Mouse (Mus musculus) embryonic facial prominence, embryonic 12.5 days (tissue): ENCODE results near the gene Gm20604. TPM values are rescaled to one million over a fixed set of nuclear protein-coding genes. Genes with fewer than 3 reads are reported as not detected.

ENCODE experiments used
- ATAC-seq: fragments of 200-750 bp; cut with Nextera tagmentation; 2 replicates; pipeline ENCODE4 v1.8.0; 2017; ENCODE audit not compliant: insufficient number of reproducible peaks, insufficient read depth, low FRiP score, low TSS enrichment
- H3K27ac ChIP-seq: fragments of 300-500 bp; sonication (generic); 2 replicates; pipeline ENCODE4 v1.5.1; 2016; ENCODE audit warnings: mild to moderate bottlenecking
- H3K27me3 ChIP-seq: fragments of 300-500 bp; sonication (generic); 2 replicates; pipeline ENCODE4 v1.6.1; 2016; ENCODE audit warnings: mild to moderate bottlenecking, moderate library complexity
- H3K36me3 ChIP-seq: fragments of 300-500 bp; sonication (generic); 2 replicates; pipeline ENCODE4 v1.6.1; 2016; ENCODE audit warnings: mild to moderate bottlenecking
- H3K4me1 ChIP-seq: fragments of 300-500 bp; sonication (generic); 2 replicates; pipeline ENCODE4 v1.6.1; 2016
- H3K4me2 ChIP-seq: fragments of 300-500 bp; sonication (generic); replicated peaks from 2 replicates; pipeline ENCODE4 v1.6.1; 2016; ENCODE audit warnings: mild to moderate bottlenecking, moderate library complexity
- H3K4me3 ChIP-seq: fragments of 300-500 bp; sonication (generic); 2 replicates; pipeline ENCODE4 v1.5.1; 2016; ENCODE audit warnings: mild to moderate bottlenecking
- H3K9ac ChIP-seq: fragments of 300-500 bp; sonication (generic); 2 replicates; pipeline ENCODE4 v1.6.1; 2016; ENCODE audit warnings: mild to moderate bottlenecking, moderate library complexity
- H3K9me3 ChIP-seq: fragments of 300-500 bp; sonication (generic); 2 replicates; pipeline ENCODE4 v1.6.1; 2016; ENCODE audit warnings: mild to moderate bottlenecking, moderate library complexity
- WGBS: fragments of 180-500 bp; shearing (Covaris S2); methylation state at CpG from one replicate; pipeline ENCODE4 v1.1.7; 2016; 5-methylcytosine and 5-hydroxymethylcytosine counted together
- polyA plus RNA-seq: library from polyadenylated mRNA; unstranded; fragments of >200 nt; fragmentation: Nextera tagmentation; extraction: Ambion mirVana; gene quantifications from 2 replicates; pipeline ENCODE4 v1.2.1, GENCODE M21; 2016

The Gm20604 gene
- polyA plus RNA-seq, 1 experiment from 2014 or later = 31.8 TPM

GRCm38 (mm10) chr12:102703921-102704408, 54.5 kb downstream of the Gm20604 start:
- 4% methylated on average over 17 of the region's 17 CpGs for WGBS
- Histone ChIP-seq H3K27me3 (no peaks in the 10 kb centered on the region), H3K4me3 (peak overlapping the region; percentile 74), H3K4me1 (peaks cover 34% of the 10 kb centered on the region), H3K4me2 (peak overlapping the region; percentile 92), H3K9me3 (no peaks in the 10 kb centered on the region), H3K27ac (no peak overlapping the region), H3K36me3 (no peaks in the 10 kb centered on the region), H3K9ac (peak overlapping the region; percentile 71)
- peak; percentile 5; the same call in 1 of the 2 replicates for ATAC-seq

GRCm38 (mm10) chr12:102703441-102703840, 55.0 kb downstream of the Gm20604 start:
- Histone ChIP-seq H3K4me3 (peak overlapping the region; percentile 74), H3K36me3 (no peaks in the 10 kb centered on the region), H3K27me3 (no peaks in the 10 kb centered on the region), H3K9ac (no peak overlapping the region; the same call in none of the 2 replicates), H3K4me1 (peaks cover 40% of the 10 kb centered on the region), H3K9me3 (no peaks in the 10 kb centered on the region), H3K4me2 (peak overlapping the region; percentile 92), H3K27ac (no peak overlapping the region)
- ATAC-seq = no peak
- WGBS = 38% methylated on average over 6 of the region's 6 CpGs

DNA sequence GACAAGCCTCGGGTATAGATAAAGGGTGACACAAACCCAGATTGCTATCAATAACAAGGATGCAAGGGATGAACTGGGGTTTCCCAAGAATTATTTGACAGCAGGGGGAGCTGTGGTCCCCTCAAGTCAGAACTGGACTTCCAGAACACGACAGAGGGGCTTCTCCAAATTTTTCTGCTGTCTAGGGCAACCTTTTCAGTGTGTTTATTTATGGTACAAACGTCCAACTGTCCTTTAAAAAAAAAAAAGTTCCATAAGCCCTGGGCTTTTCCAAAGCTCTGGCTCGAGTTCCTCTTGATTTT, 55.4 kb downstream of the Gm20604 start:
- no peak for ATAC-seq
- Histone ChIP-seq H3K27me3 (no peaks in the 10 kb centered on the region), H3K4me3 (peak overlapping the region; percentile 74), H3K9ac (no peak overlapping the region; the same call in 1 of the 2 replicates), H3K4me2 (peak overlapping the region; percentile 92), H3K4me1 (peaks cover 43% of the 10 kb centered on the region), H3K36me3 (no peaks in the 10 kb centered on the region), H3K9me3 (no peaks in the 10 kb centered on the region), H3K27ac (peak overlapping the region; percentile 42; the same call in 1 of the 2 replicates)
- 5% methylated on average over 4 of the region's 4 CpGs for WGBS

GRCm38 (mm10) chr12:102702356-102703110, 55.9 kb downstream of the Gm20604 start:
- H3K4me2 ChIP-seq = peak overlapping the region; percentile 92
- no peaks in the 10 kb centered on the region for H3K9me3 ChIP-seq
- ATAC-seq = no peak
- peak overlapping the region; percentile 74 for H3K4me3 ChIP-seq
- peaks cover 49% of the 10 kb centered on the region for H3K4me1 ChIP-seq
- no peaks in the 10 kb centered on the region for H3K27me3 ChIP-seq
- peak overlapping the region; percentile 1; the same call in 1 of the 2 replicates for H3K9ac ChIP-seq
- peak overlapping the region; percentile 42; the same call in 1 of the 2 replicates for H3K27ac ChIP-seq
- no peaks in the 10 kb centered on the region for H3K36me3 ChIP-seq
- WGBS = 9% methylated on average over 15 of the region's 15 CpGs

GRCm38 (mm10) chr12:102701691-102702207, 56.7 kb downstream of the Gm20604 start:
- ATAC-seq = no peak
- Histone ChIP-seq H3K9ac (no peak overlapping the region), H3K4me3 (no peak overlapping the region), H3K27ac (no peak overlapping the region), H3K27me3 (no peaks in the 10 kb centered on the region), H3K4me2 (no peak overlapping the region; the same call in 1 of the 2 replicates), H3K4me1 (peaks cover 52% of the 10 kb centered on the region), H3K36me3 (no peaks in the 10 kb centered on the region), H3K9me3 (no peaks in the 10 kb centered on the region)
- 86% methylated on average over 5 of the region's 5 CpGs for WGBS

DNA sequence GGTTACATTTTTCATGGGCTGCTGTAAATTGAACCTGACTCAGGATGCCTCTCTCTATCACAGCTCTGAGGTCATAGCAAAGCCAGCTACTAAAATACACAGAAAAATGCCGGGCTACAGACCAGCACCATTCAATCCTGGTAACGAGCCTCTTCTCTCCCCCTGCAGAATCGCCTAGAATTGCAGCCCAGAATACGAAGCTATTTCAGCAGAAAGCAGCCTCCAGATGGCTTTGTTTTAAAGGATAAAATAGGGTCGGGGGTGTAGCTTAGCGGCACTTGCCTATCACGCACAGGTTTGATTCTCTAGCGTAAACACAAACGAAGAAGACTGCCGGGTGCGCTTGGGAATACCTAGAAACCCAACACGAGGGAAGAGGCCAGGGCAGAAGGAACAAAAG, 58.0 kb downstream of the Gm20604 start:
- H3K4me3 ChIP-seq = no peak overlapping the region
- H3K9ac ChIP-seq = no peak overlapping the region
- H3K27ac ChIP-seq = peak overlapping the region; percentile 12; the same call in 1 of the 2 replicates
- no peaks in the 10 kb centered on the region for H3K36me3 ChIP-seq
- H3K27me3 ChIP-seq = no peaks in the 10 kb centered on the region
- ATAC-seq = no peak
- WGBS = 54% methylated on average over 12 of the region's 12 CpGs
- H3K9me3 ChIP-seq = no peaks in the 10 kb centered on the region
- H3K4me1 ChIP-seq = peaks cover 59% of the 10 kb centered on the region
- H3K4me2 ChIP-seq = no peak overlapping the region

DNA sequence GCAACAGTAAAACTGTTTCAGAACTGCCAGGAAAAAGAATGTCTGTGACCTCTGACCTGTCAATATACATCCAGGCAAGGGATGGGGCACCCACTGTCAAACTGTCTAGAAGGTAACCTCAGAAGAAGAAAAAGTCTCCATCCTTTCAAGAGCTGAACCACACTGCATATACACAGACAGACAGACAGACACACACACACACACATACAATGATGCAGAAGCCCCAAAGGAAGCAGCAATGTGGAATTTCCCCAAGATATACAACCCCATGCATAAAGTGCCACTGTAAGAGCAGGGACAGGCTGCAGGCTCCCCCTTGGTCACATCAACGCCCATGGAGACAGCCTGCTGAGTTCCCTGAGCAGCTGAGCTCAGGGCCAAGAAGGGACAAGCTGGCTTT, 59.3 kb downstream of the Gm20604 start:
- Histone ChIP-seq H3K4me3 (no peak overlapping the region), H3K27me3 (no peaks in the 10 kb centered on the region), H3K9me3 (no peaks in the 10 kb centered on the region), H3K36me3 (no peaks in the 10 kb centered on the region), H3K27ac (0 out of 2 replicates have a peak overlapping the region, but pooled peaks have one; percentile 77), H3K4me1 (peaks cover 58% of the 10 kb centered on the region), H3K9ac (no peak overlapping the region), H3K4me2 (no peak overlapping the region)
- WGBS = 36% methylated on average over 1 of the region's 1 CpGs
- ATAC-seq = no peak

DNA sequence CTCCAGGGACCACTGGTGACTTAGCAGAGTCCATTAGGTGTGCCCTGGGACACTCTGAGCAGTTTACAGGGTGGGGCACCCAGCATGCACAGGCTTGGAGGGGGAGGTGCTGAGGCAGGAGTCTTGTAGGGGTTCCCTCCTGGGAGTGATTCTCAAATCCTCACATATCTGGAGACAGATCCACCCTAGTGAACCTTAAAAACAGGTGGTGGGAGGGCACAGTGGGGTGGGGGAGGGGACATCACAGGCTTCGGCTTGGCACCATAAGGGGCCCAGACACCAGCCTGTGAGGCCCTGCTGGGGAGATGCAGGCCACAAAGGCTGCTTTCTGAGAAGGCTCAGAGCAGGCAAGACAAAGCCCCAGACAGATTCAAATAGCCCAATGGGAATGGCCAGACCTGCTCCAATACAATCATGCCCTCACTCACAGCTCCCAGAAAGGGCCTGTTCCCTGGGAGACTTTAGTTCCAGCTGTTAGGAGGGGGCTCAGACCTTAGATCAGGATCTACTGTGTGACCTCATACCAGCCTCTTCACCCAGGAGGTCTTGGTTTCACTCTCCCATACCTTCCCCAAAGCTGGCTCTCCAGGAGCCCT, 60.3 kb downstream of the Gm20604 start:
- no peak for ATAC-seq
- no peaks in the 10 kb centered on the region for H3K27me3 ChIP-seq
- H3K27ac ChIP-seq = peak overlapping the region; percentile 77
- no peaks in the 10 kb centered on the region for H3K36me3 ChIP-seq
- no peak overlapping the region for H3K4me3 ChIP-seq
- peaks cover 50% of the 10 kb centered on the region for H3K4me1 ChIP-seq
- H3K9me3 ChIP-seq = no peaks in the 10 kb centered on the region
- no peak overlapping the region for H3K4me2 ChIP-seq
- 50% methylated on average over 1 of the region's 1 CpGs for WGBS
- no peak overlapping the region for H3K9ac ChIP-seq

- no peak overlapping the region for H3K4me3 ChIP-seq
- WGBS = 75% methylated on average over 7 of the region's 7 CpGs
- H3K4me1 ChIP-seq = peaks cover 41% of the 10 kb centered on the region
- no peak overlapping the region for H3K9ac ChIP-seq
- H3K27ac ChIP-seq = no peak overlapping the region
- H3K27me3 ChIP-seq = no peaks in the 10 kb centered on the region
- no peak overlapping the region for H3K4me2 ChIP-seq
- no peaks in the 10 kb centered on the region for H3K36me3 ChIP-seq
- no peak for ATAC-seq
- no peaks in the 10 kb centered on the region for H3K9me3 ChIP-seq
Observed at GRCm38 (mm10) chr12:102697381-102697780, 61.1 kb downstream of the Gm20604 start.

DNA sequence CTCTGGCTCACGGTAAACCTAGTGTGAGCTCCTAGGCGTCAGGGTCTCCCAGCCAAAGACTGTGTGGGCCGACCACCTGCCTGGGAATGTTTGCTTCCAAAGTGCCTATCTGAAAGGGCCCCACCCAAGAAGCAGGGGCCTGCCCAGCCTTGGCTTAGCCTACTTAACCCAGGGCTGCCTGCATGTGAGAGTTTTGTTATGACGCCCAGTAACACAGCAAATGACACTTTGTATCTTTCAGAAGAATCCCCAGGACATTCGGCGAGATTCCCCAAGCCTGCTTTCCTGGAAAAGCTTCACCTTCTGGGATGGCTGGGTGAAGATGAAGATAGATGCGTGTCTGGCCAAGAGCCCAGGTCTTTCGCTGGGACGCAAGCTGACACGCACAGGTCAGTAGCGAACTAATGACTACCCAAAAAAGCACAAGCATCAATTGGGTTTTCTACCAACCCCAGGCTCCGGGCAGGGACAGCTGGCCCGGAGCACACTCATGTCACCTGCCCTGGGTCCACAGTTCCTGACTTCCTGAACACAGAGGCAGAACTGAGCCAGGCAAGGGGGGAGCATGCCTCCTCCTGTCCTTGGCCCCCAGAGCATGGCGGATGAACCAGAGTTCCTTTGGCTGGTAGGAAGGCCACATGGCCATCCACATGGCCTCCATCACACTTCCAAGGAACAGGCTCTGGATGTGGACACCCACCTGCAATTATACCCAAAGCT, 61.7 kb downstream of the Gm20604 start:
- no peaks in the 10 kb centered on the region for H3K27me3 ChIP-seq
- 90% methylated on average over 14 of the region's 14 CpGs for WGBS
- no peak overlapping the region for H3K27ac ChIP-seq
- H3K36me3 ChIP-seq = no peaks in the 10 kb centered on the region
- peaks cover 41% of the 10 kb centered on the region for H3K4me1 ChIP-seq
- ATAC-seq = no peak
- H3K4me3 ChIP-seq = no peak overlapping the region
- no peak overlapping the region for H3K9ac ChIP-seq
- no peak overlapping the region for H3K4me2 ChIP-seq
- H3K9me3 ChIP-seq = no peaks in the 10 kb centered on the region

DNA sequence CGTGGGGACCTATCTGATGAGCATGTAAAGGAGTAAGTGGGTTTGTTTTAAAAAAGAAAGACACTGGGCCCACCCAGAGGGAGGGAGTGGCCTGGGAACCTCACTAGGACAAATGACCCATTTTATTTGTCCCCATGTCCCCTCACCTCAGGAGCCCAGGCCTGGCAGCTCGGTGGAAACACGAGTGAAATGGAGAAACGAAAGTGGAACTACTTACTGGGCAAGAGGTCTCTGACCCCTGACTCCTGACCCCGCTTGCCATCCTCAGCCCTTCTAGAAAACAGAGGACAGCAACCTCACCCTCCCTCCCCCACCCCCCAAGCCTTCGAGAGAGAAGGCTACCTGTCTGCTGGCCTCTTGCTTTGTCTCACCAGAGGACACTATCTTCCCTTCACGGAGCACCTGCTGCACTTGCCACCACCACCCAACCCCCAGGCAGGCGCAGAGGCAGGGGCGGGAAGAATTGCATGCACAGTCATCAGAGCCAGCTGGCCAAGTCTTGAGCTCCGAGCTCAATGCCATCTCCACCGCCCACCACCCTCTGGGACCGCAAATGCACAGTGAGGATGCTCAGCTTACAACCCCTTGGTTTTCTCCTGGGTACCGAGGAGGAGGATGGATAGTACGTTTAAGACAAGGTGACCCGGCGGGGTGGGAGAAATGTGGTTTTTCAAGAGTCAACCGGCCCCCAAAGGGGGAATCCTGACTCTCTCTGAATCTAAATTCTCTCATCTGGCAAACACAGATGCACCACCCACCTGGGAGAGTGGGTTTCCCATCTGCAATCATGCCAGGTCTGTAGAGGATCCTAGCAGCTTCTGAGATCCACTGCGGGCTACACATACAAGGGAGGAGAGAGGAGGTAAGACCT, 62.9 kb downstream of the Gm20604 start:
- Histone ChIP-seq H3K4me3 (no peak overlapping the region), H3K36me3 (no peaks in the 10 kb centered on the region), H3K27me3 (no peaks in the 10 kb centered on the region), H3K4me1 (peaks cover 38% of the 10 kb centered on the region), H3K9me3 (no peaks in the 10 kb centered on the region), H3K9ac (no peak overlapping the region), H3K27ac (no peak overlapping the region), H3K4me2 (no peak overlapping the region)
- no peak for ATAC-seq
- 57% methylated on average over 18 of the region's 18 CpGs for WGBS
